Mouse (Mus musculus): ENCODE measurements at regions not wholly inside any gene's neighbourhood (a gene's known extent, or its start where the extent isn't known, plus 50 kb on each side); places are given as distances from the start of the nearest gene placed in this dataset.
A peak's percentile ranks its signal among the peaks of the same experiment; 100 is the strongest.
"Not testable (repeated sequence)": the region's sequence is repeated elsewhere in the genome, so short reads cannot be mapped to it uniquely, and the experiment has no call there.

GRCm38 (mm10) chrX:4530652-4531051, 160.2 kb downstream of the Btbd35f17 start:
- not testable (repeated sequence) for DNase-seq

GRCm38 (mm10) chrX:4543981-4544380, 173.5 kb downstream of the Btbd35f17 start:
- DNase-seq: not testable (repeated sequence)

- peak in 1 of 2 experiments; percentile 3 for DNase-seq
Observed at GRCm38 (mm10) chrX:4548879-4549278, 178.4 kb downstream of the Btbd35f17 start.

Data from thymus, postnatal 36 days (tissue).